ENCODE assay signal across 1 mouse cellular context in the genomic region with DNA sequence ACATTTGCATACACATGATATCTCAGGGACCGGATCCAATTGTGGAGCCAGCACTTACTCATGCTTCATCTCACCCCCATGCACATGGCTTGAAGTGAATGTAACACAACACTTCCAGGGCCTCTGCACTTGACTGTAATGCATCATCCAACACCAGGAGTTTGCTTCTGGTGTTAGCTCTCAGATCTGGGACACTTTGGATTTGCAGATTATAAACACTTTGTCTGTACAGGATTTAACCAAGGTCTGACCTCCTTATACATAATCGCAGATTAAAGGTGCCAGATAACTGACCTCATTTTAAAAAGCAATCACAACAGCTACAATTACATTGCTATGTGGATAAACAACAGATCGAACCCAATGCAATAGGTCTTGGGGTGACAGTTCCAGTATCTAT.
TF ChIP-seq lines count a peak whose summit lies in the region.

No protein-coding gene starts in this region.

TF ChIP-seq in CH12.LX, 34 proteins besides CTCF, POLR2A, EP300 and RAD21:
- TF ChIP-seq PAX5 (IDR thresholded peaks at IDR 0.05; ENCODE audit: low read length) (no peak), UBTF (IDR thresholded peaks at IDR 0.05; ENCODE audit: low read depth, low read length) (no peak), SIN3A (IDR thresholded peaks at IDR 0.05; ENCODE audit: low read length) (no peak), RCOR1 (conservative IDR thresholded peaks at IDR 0.05; ENCODE audit: low read depth, low read length) (no peak), CHD2 (IDR thresholded peaks at IDR 0.05; ENCODE audit: low read length) (no peak), ZC3H11A (IDR thresholded peaks at IDR 0.05; ENCODE audit: low read depth, low read length) (no peak), MAX (IDR thresholded peaks at IDR 0.05; ENCODE audit: low read length) (no peak), MAZ (IDR thresholded peaks at IDR 0.05; ENCODE audit: low read depth, low read length) (no peak), TCF12 (IDR thresholded peaks at IDR 0.05; ENCODE audit: low read depth, low read length) (no peak), POLR2AphosphoS2 (IDR thresholded peaks at IDR 0.05; ENCODE audit: low read depth, low read length) (no peak), SMC3 (IDR thresholded peaks at IDR 0.05; ENCODE audit: low read depth, low read length) (no peak), MAFK (IDR thresholded peaks at IDR 0.05; ENCODE audit: insufficient replicate concordance, low read length) (no peak), MXI1 (IDR thresholded peaks at IDR 0.05; ENCODE audit: low read depth, low read length) (no peak), ZNF384 (IDR thresholded peaks at IDR 0.05; ENCODE audit: low read depth, low read length) (no peak)
